Mouse (Mus musculus) left cerebral cortex, adult 9 months (tissue): ENCODE results near the gene Stra8.

Experiments
- DNase-seq, 2 experiments: peaks; one replicate each; pipeline ENCODE4 v3.0.0; 2022; ENCODE audit warnings: low spot score in 2 of 2

The Stra8 gene

GRCm38 (mm10) chr6:34903441-34903840 lies 16.5 kb upstream of the Stra8 start:
- DNase-seq = no peak

DNA sequence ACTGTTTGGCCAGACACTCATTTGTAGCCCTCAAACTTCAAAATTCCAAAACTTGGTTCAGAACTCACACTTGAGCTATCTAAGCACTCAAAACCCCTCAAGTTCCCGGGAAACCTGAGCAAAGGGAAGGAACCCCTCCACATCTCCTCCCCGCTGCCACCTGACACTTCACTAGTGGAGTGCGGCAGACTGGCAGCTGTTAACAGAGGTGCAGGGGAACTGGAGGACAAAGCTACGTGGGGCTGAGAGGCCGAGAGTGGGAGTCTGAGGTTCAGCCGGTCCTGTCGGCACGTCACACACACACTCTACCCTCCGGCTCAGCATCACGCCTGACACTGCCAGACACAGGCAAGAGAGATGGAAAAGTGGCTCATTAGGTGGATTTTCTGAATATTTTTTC lies 16.1 kb upstream of the Stra8 start:
- DNase-seq = no peak

- DNase-seq = no peak
Observed at GRCm38 (mm10) chr6:34904361-34904760, 15.6 kb upstream of the Stra8 start.

DNA sequence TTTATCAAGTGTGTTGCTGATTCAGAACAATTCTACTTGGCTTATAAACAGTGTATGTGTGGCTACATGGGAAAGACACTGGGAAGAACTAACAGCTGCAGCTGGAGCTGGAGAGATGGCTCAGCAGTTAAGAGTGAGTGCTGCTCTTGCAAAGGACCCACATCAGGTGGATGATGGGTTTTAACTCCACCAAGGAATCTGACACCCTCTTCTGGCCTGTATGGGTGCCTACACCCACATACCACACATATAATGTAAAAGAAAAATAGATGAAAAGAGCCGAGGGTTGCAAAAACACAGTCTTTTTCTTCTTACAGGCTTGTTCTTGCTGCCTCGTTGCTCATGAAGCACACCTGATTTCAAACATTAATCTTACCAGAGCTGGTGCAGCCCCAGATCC lies 13.8 kb upstream of the Stra8 start:
- no peak for DNase-seq

- DNase-seq = no peak
Observed at GRCm38 (mm10) chr6:34906661-34907060, 13.3 kb upstream of the Stra8 start.

DNA sequence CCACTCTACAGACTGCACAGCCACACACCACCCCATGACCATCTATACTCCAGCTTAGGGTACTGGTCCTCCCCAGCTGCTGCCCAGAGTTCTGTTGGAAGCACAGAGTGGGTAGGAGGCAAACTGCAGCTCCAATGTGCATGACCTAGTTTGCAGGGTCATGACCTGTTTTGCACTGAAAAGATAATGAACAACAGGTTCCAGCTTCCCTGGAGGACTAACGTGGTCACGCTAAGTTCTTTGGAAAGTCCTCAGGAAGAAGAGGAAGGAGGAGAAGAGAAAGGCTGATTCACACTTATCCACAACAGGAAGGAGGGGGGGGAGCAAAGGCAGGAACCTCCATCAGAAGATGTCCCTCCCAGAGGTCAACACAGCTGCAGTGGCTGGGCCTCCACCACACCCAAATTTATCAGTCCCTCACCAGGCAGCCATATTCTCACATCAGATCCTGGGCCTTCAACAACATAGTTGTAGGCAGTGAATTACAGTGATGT lies 12.8 kb upstream of the Stra8 start:
- no peak for DNase-seq

GRCm38 (mm10) chr6:34907696-34908260 lies 12.2 kb upstream of the Stra8 start:
- DNase-seq = no peak

DNA sequence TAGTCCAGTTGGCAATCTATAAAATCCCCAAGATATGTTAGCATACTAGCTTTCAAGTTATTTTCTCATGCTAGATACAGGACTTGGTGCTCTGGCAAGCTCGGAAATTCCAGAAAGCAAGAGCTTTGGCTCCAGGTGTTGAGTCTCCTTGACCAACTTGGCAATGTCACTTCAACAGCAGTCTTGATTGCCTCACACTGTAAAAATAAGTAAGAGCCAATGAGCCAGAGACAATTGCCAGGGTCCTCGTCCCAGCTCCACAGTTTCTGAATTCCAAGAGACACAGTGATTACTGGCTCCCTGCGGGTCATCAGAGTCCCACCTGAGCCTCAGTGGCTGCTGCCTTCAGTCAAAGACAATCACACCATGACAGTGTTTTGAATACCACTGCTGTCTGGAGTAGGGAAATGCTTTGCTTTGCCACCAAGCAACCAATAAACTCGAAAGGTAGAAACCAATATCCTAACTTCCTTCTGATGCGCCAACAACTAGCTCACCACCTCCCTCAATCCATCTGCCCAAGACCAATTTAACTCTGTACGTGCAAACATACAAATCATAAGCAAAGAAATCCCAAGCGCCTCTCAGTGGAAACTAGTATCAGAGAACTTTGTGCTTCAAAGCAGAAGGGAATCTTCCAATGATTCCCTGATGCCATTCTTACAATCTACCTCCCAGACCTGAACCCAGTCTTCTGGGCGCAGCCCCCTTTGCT lies 10.2 kb upstream of the Stra8 start:
- DNase-seq = no peak

DNA sequence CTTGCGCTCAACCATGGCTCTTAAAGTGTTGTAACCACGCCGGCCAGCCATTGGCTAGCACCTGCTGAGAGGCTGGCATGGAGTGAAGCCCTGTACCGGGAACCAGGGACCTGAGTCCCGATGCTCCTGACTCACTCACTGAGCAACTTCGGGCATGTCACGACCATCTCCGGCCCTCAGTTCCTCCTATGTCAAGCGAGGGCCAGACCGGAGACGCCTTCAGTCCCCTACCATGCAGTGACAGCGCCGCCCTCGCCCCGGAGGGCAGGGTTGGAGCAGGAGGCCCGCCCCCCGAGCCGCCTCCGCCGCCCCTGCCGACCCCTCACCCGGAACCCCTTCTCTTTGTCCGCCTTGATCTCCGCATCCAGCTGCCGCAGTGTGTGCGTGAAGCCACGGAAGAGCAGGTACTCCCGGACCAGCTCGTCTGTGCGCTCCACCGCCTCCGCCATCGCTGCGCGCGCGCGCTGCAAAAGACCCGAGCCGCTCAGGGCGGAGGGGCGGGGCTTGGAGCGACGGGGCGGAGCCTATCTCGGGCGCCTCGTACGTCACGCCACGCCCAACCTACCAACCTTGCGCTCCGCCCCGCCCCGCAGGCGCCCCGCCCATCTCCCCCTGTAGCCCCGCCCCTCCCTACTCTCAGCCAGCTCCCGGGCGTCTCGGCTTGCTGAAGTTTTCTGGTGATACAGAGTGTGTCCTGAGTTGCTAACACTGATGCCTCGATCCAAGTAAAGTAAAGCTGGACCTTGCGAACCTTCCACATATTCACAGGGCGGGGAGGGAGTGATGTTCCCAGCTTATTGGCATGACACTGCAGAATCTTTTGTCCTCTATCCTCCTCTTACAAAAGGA lies 9.4 kb upstream of the Stra8 start, which contains the start of gene Wdr91:
TSS of gene Wdr91 (minus strand) at position 506 of the 849 bp plus-strand sequence.
- peak; percentile 69 to 88 for DNase-seq

DNA sequence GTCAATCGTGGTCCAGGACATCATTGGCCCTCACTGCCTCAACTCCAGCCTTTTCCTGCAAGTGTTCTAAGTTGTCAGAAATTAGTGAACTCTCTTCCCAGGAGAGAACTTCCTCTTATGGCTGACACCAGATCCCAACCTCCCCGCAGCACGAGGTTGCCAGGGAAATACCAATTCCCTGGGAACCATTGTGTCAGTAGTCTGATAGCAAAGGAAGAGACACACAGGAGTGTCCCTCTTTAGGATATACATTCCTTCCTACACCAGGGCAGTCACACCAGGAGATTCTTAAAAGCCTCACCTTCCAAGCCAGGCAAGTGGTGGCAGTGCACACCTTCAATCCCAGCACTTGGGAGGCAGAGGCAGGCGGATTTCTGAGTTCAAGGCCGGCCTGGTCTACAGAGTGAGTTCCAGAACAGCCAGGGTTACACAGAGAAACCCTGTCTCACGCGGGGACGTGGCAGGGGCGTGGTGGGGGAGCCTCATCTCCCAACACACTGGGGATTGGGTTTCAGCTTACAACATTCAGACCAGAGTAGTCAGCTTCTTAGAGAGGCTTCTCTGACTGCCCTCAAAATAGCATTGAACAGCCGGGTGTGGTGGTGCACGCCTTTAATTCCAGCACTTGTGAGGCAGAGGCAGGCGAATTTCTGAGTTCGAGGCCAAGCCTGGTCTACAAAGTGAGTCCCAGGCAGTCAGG lies 6.5 kb upstream of the Stra8 start:
- no peak for DNase-seq

GRCm38 (mm10) chr6:34914462-34914861 lies 5.5 kb upstream of the Stra8 start:
- DNase-seq = no peak

- no peak for DNase-seq
Observed at GRCm38 (mm10) chr6:34919146-34919545, 817 bp upstream of the Stra8 start.

DNA sequence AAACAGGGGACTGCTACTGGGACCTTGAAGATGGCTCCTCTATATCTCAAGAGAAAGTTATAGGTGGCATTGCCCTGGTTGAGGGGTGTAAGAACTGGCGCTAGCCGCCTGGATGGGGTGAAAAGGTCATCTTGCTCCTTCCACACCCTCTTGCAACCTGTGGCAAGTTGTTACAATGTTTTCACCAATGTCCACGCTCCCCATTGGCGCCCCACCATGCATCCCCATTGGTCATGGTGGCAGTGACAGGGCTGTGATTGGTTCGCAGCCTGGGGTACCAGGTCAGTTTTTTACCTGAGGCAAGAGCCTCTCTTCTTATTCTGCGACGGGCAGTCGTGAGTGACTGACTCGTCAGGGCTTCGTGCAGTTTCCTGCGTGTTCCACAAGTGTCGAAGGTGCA lies 668 bp downstream of the Stra8 start:
- DNase-seq = no peak

DNA sequence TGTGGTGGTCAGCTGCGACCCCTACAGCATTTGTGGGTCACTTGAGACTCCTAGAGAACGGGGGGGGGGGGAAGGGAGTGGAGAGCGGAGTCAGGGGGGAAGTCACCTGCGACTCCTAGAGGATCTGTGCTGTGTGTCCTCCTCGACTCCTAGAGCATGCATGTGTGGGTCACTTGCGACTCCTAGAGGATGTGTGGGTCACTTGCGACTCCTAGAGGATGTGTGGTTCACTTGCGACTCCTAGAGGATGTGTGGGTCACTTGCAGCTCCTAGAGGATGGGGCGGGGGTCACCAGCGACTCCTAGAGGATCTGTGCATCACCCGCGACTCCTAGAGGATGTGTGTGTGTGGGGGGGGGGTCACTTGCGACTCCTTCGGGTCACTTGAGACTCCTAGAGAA lies 2.0 kb downstream of the Stra8 start:
- no peak for DNase-seq

DNA sequence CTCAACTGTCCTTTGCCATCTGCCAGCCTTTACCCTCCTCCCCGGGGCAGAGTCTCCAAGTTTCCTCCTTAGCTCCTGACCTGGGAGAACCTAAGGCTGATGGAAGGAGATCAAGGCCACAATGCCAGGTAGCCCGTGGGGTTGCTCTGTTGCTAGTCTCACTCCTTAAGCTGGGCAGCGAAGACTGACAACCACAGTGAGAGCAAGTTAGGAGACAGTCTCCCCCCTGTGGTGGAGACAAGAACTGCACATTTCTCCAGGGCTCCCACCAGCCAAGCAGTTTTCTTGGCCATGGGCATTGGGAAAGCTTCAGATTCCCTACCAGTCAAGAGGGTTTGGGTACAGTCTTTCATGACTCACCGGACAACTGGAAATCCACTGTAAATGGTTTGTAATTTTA lies 7.2 kb downstream of the Stra8 start:
- DNase-seq = peak in 1 of 2 experiments; percentile 75

DNA sequence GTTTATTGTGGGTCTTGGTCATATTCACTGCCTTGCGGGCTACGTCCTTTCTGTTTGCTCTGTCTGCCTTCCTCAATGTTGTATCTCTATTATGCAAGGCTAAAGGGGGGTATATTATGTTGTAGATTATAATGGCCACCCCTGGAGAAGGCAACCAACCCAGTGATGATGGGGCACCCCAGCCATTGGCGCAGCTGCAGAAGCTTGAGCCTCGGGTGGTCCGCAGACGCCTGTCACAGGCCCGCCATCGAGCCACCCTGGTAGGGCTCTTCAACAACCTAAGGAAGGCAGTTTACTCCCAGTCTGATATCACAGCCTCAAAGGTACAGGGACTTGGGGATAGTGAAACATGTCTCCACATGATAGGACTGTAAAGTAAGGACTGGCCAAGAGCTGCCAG lies 7.6 kb downstream of the Stra8 start:
- no peak for DNase-seq

GRCm38 (mm10) chr6:34932633-34933032 lies 12.7 kb downstream of the Stra8 start:
- no peak for DNase-seq

- no peak for DNase-seq
Observed at GRCm38 (mm10) chr6:34936743-34937142, 16.8 kb downstream of the Stra8 start.

GRCm38 (mm10) chr6:34938280-34938928 lies 18.4 kb downstream of the Stra8 start:
- DNase-seq = no peak

- DNase-seq = no peak
Observed at GRCm38 (mm10) chr6:34938929-34939325, 19.0 kb downstream of the Stra8 start.

DNA sequence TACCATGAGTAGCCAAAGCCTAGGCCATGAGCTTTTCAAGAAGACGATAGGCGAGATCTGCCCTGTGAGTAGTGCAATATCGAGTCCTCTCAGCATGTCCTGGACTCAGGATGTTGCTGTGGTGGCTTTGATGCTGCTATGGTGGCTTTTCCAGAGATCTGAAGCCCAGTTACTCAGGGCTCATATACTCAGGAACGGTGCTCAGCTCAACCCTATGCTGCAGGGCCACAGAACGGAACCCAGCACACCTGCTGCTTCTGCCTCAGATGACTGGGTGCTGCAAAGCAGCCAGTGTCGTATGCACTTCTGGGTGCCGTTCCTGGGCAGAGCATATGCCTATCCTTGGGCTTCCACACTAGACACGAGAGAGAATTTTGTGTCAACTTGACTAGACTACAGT lies 19.5 kb downstream of the Stra8 start:
- no peak for DNase-seq
